Mouse (Mus musculus) ES-E14 (cell line): ENCODE measurements around the gene Srrm3. TPM values are rescaled to one million over a fixed set of nuclear protein-coding genes. Genes with fewer than 3 reads are reported as not detected.

Experiments
- DNase-seq: peaks from one replicate; pipeline ENCODE4 v3.0.0-alpha.2; 2013; ENCODE audit warnings: low read depth, low spot score
- H3K27ac ChIP-seq: 2 replicates; pipeline ENCODE4 v1.5.1; 2012; ENCODE audit warnings: low read depth, mild to moderate bottlenecking, low read length, moderate library complexity, mixed read lengths; ENCODE audit not compliant: poor library complexity, insufficient read depth, severe bottlenecking
- H3K36me3 ChIP-seq: 2 replicates; pipeline ENCODE4 v1.6.1; 2012; ENCODE audit warnings: mild to moderate bottlenecking, low read length, moderate library complexity, mixed read lengths; ENCODE audit not compliant: control insufficient read depth, poor library complexity, insufficient read depth, severe bottlenecking
- H3K4me1 ChIP-seq, 2 experiments: fragments of 150-350 bp in 1 of 2; sonication (generic) in 1 of 2; 2 replicates each; pipeline ENCODE4 v1.6.1; 2012; ENCODE audit warnings: low read length in 2 of 2, mild to moderate bottlenecking in 1 of 2, mixed read lengths in 1 of 2; ENCODE audit not compliant: control insufficient read depth in 2 of 2, insufficient read depth in 2 of 2, poor library complexity in 1 of 2
- H3K4me3 ChIP-seq, 2 experiments: fragments of 150-350 bp in 1 of 2; sonication (generic) in 1 of 2; 2 replicates each; pipeline ENCODE4 v1.5.1; 2012; ENCODE audit warnings: low read length in 2 of 2, low read depth in 1 of 2, mild to moderate bottlenecking in 1 of 2, mixed read lengths in 1 of 2; ENCODE audit not compliant: insufficient read depth in 1 of 2, poor library complexity in 1 of 2, severe bottlenecking in 1 of 2
- H3K9ac ChIP-seq: 2 replicates; pipeline ENCODE4 v1.6.1; 2012; ENCODE audit warnings: low read depth, mild to moderate bottlenecking, low read length, mixed read lengths; ENCODE audit not compliant: poor library complexity, insufficient read depth, severe bottlenecking
- H3K9me3 ChIP-seq: fragments of 150-350 bp; sonication (generic); 2 replicates; pipeline ENCODE4 v1.6.1; 2012; ENCODE audit warnings: low read depth, mild to moderate bottlenecking, low read length; ENCODE audit not compliant: control insufficient read depth, insufficient read depth
- CHD2 ChIP-seq: IDR thresholded peaks from 2 replicates; pipeline ENCODE4 v1.6.1; 2014; ENCODE audit warnings: mild to moderate bottlenecking, low read depth, low read length, inconsistent platforms
- HCFC1 ChIP-seq: IDR thresholded peaks from 2 replicates; pipeline ENCODE4 v1.6.1; 2012; ENCODE audit warnings: low read length, inconsistent platforms, borderline replicate concordance; ENCODE audit not compliant: insufficient read depth
- MAFK ChIP-seq: IDR thresholded peaks from 2 replicates; pipeline ENCODE4 v1.6.1; 2014; ENCODE audit warnings: mild to moderate bottlenecking, low read depth, low read length, inconsistent platforms; ENCODE audit not compliant: insufficient read depth
- ZC3H11A ChIP-seq: IDR thresholded peaks from 2 replicates; pipeline ENCODE4 v1.6.1; 2012; ENCODE audit warnings: low read depth, mild to moderate bottlenecking, inconsistent platforms, low read length, borderline replicate concordance
- ZNF384 ChIP-seq: IDR thresholded peaks from 2 replicates; pipeline ENCODE4 v1.6.1; 2012; ENCODE audit warnings: low read depth, low read length, inconsistent platforms
- in situ Hi-C, 2 experiments: fragments of 600-800 bp; cut with MboI; formaldehyde crosslinking; loops; one replicate each; pipeline ENCODE4 v1.15.1; 2025; ENCODE audit warnings: low sequenced_read_pairs in 2 of 2, inconsistent platforms in 1 of 2; ENCODE audit not compliant: unreplicated experiment in 2 of 2
- total RNA-seq: library from RNA; depleted of rRNA; stranded (reverse); fragments of 300-350 nt; gene quantifications from 2 replicates; pipeline ENCODE4 v1.2.3, GENCODE M21; 2012

Srrm3 gene
- total RNA-seq, 1 experiment: 0.18 TPM

DNA sequence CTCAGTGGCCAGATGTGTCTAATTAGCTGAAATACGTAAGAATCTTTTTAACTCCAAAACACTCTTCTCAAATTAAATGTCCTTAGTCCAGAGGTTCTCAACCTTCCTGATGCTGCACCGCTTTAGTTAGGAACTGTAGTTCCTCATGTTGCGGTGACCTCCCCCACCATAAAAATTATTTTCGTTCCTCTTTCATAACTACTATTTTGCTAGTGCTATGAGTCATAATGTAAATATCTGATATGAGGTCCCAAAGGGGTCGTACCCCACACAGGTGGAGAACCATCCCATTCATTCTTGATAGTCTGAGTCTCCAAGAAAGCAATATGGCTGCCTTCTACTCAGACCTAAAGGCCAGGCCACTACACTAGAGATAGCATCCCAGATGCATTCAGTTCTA is 63.8 kb downstream of the Srrm3 start:
- Histone ChIP-seq H3K9me3 (no peaks in the 10 kb centered on the region), H3K27ac (no peak overlapping the region), H3K9ac (no peak overlapping the region), H3K36me3 (no peaks in the 10 kb centered on the region), H3K4me1 (peaks cover 2 to 13% of the 10 kb centered on the region in 2 experiments; a peak in 3 of 4 replicates), H3K4me3 (no peak overlapping the region)
- no peak for DNase-seq
- in situ Hi-C loops: no loop called here
- TF ChIP-seq CHD2 (no peak), HCFC1 (no peak), ZNF384 (no peak), MAFK (no peak), ZC3H11A (no peak)

DNA sequence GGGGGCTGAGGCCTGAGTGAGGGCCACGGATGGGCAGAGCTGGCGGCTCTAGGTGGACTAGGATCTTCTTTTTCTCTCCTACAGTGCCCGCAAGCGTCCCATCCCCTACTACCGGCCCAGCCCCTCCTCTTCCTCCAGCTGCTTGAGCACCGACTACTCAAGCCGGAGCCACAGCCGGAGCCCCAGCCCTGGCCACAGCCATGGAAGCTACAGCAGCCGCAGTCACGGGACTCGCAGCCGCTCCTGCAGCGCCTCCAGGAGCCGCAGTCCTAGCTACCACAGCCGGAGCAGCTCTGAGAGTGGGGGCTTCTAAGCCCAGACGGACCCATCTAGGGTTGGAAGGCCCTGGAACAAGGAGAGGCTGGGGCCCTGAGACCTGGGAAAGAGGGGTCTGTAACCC is 66.3 kb downstream of the Srrm3 start:
- no peaks in the 10 kb centered on the region for H3K9me3 ChIP-seq
- no peak overlapping the region for H3K27ac ChIP-seq
- no peaks in the 10 kb centered on the region for H3K36me3 ChIP-seq
- DNase-seq: no peak
- in situ Hi-C loops: no loop called here
- H3K4me1 ChIP-seq: peaks cover 2 to 13% of the 10 kb centered on the region in 2 experiments; a peak in 3 of 4 replicates
- peak overlapping the region; percentile 55 for H3K9ac ChIP-seq
- TF ChIP-seq ZC3H11A (no peak), MAFK (no peak), HCFC1 (no peak), CHD2 (no peak), ZNF384 (no peak)
- H3K4me3 ChIP-seq: no peak overlapping the region; a peak in 1 of 4 replicates

DNA sequence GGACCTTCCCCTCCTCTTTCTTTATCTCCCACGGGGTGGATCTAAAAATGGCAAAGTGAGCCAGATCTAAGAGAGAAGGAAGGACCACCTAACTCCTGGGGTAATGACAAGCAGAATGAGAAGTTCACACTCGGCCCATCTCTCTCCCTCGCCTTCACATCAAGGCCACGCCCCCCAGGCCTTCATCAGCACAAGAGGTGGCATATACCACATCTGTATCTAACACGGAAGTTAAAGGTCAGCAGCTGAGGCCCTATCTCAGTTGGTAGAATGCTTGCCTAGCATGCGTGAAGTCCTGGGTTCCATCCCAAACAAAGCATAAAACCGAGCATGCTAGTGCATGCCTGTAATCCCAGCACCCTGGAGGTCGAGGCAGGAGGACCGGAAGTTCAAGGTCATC is 67.1 kb downstream of the Srrm3 start:
- no peak for DNase-seq
- Histone ChIP-seq H3K4me1 (peaks cover 2 to 13% of the 10 kb centered on the region in 2 experiments; a peak in 3 of 4 replicates), H3K27ac (no peak overlapping the region), H3K9me3 (no peaks in the 10 kb centered on the region), H3K4me3 (no peak overlapping the region), H3K9ac (no peak overlapping the region), H3K36me3 (no peaks in the 10 kb centered on the region)
- TF ChIP-seq ZNF384 (no peak), HCFC1 (no peak), ZC3H11A (no peak), CHD2 (no peak), MAFK (no peak)
- in situ Hi-C loops: no loop called here

DNA sequence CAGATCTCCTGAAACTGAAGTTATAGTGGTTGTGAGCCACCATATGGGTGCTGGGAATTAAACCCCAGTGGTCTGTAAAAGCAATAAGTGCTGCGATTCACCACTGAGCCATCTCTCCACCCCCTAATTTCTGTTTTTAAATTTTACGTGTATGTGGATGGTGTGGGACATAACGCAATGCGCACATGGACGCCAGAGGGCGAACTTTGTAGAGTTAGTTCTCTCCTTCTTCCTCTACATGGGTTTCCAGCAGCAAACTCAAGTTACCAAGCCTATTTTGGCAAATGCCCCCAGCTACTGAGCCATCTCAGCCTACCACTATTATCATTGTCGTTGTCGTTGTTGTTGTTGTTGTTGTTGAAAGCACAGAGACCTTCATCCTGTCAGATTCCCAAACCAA is 70.5 kb downstream of the Srrm3 start:
- Histone ChIP-seq H3K27ac (no peak overlapping the region), H3K36me3 (no peaks in the 10 kb centered on the region), H3K9ac (no peak overlapping the region), H3K4me1 (peaks cover 2 to 19% of the 10 kb centered on the region in 2 experiments; a peak in 3 of 4 replicates), H3K4me3 (no peak overlapping the region), H3K9me3 (no peaks in the 10 kb centered on the region)
- no peak for DNase-seq
- in situ Hi-C loops: no loop called here
- TF ChIP-seq ZC3H11A (no peak), MAFK (no peak), CHD2 (no peak)

DNA sequence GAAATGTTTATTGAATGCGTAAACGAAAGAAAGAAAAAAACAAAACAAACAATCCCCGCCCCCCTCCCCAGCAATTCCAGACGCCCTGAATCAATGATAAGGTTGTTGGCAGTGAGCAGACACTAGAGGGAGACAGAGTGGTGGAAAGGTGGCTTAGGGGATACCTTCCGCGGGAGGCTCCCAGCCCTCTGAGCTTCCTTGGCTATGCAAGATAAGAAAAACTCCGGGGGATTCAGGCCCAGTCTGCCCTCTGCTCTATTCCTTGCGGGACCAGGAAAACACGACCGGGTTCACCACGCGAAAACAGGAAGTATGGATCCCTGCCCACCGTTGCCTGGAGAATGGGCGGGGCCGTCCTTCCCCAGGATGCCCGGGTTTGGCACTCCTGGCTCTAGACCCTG is 71.1 kb downstream of the Srrm3 start:
- Histone ChIP-seq H3K36me3 (no peaks in the 10 kb centered on the region), H3K9ac (0 out of 2 replicates have a peak overlapping the region, but pooled peaks have one; percentile 38), H3K27ac (no peak overlapping the region), H3K4me1 (peaks cover 2 to 19% of the 10 kb centered on the region in 2 experiments; a peak in 3 of 4 replicates), H3K4me3 (peak overlapping the region; percentile 45 to 60), H3K9me3 (no peaks in the 10 kb centered on the region)
- peak; percentile 80 for DNase-seq
- TF ChIP-seq MAFK (no peak), ZC3H11A (peak; percentile 1; the same call in 1 of the 2 replicates)
- in situ Hi-C loops: no loop called here
